Mouse (Mus musculus): Measurements from ENCODE around the gene Tspan18. TPM values are rescaled to one million over a fixed set of nuclear protein-coding genes. Genes with fewer than 3 reads are reported as not detected.

Tspan18 gene
- total and polyA plus RNA-seq, 3 experiments, result 9.4 to 21.3 (median 16.0) TPM

GRCm38 (mm10) chr2:93198846-93199245 lies 135.5 kb downstream of the Tspan18 start:
- no peak overlapping the region for H3K9ac ChIP-seq (ENCODE audit: low read depth, low read length)
- WGBS, result 16% methylated on average over 3 of the region's 3 CpGs
- no peaks in the 10 kb centered on the region for H3K27me3 ChIP-seq (ENCODE audit: control insufficient read depth, insufficient read depth, low read length)
- no peaks in the 10 kb centered on the region for H3K79me2 ChIP-seq (replicated peaks; ENCODE audit: control insufficient read depth, insufficient read depth, low read length)
- no peaks in the 10 kb centered on the region for H3K36me3 ChIP-seq (ENCODE audit: control insufficient read depth, insufficient read depth, low read length)
- H3K4me3 ChIP-seq, result no peak overlapping the region
- H3K4me1 ChIP-seq (ENCODE audit: control insufficient read depth, insufficient read depth, low read length), result peaks cover 13% of the 10 kb centered on the region
- intact Hi-C loops (cut with DNase I), result loop anchor here (1.0 to 10.0 kb wide), 6 partner anchors 56 to 294 kb away; no protein-coding TSS in a partner anchor
- peak; percentile 88 to 97 for DNase-seq
- TF ChIP-seq EP300 (IDR thresholded peaks at IDR 0.05; ENCODE audit: insufficient read depth, low read depth, low read length) (peak; percentile 85), CTCF (IDR thresholded peaks at IDR 0.05) (peak; percentile 80), POLR2A (IDR thresholded peaks at IDR 0.05; ENCODE audit: insufficient read depth, low read depth, low read length) (no peak)
- no peak overlapping the region for H3K27ac ChIP-seq

DNA sequence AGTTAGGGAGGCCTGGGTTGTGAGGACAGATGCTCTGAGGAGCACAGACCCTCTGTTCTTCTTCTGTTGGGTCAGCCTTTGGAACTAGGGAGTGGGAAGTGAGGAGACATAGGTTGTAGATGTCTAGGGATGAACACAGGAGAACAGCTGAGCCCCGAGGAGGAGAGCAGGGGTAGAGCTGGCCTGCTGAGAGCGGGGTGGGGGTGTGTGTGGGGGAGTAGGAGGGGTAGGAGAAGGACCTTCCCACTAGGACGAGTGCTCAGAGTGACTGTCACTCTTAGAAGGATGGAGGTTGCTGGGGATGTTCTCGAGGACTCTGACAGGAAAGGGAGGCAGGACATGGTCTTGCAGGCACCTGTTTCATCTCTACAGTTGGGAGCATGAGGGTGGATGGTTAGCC lies 140.5 kb downstream of the Tspan18 start:
- DNase-seq, result no peak
- Histone ChIP-seq H3K36me3 (ENCODE audit: control insufficient read depth, insufficient read depth, low read length) (no peaks in the 10 kb centered on the region), H3K79me2 (replicated peaks; ENCODE audit: control insufficient read depth, insufficient read depth, low read length) (peaks cover 4% of the 10 kb centered on the region), H3K9ac (ENCODE audit: low read depth, low read length) (no peak overlapping the region), H3K4me3 (no peak overlapping the region), H3K27me3 (ENCODE audit: control insufficient read depth, insufficient read depth, low read length) (no peaks in the 10 kb centered on the region), H3K4me1 (ENCODE audit: control insufficient read depth, insufficient read depth, low read length) (peaks cover 13% of the 10 kb centered on the region), H3K27ac (no peak overlapping the region)
- 63% methylated on average over 4 of the region's 4 CpGs for whole genome bisulfite sequencing
- no peak for TF ChIP-seq POLR2A (IDR thresholded peaks at IDR 0.05; ENCODE audit: insufficient read depth, low read depth, low read length)
- TF ChIP-seq CTCF (IDR thresholded peaks at IDR 0.05), result no peak
- TF ChIP-seq EP300 (IDR thresholded peaks at IDR 0.05; ENCODE audit: insufficient read depth, low read depth, low read length), result no peak
- intact Hi-C loops (cut with DNase I), result loop anchor here (10.0 kb wide), 1 partner anchor 209 kb away; no protein-coding TSS in a partner anchor

GRCm38 (mm10) chr2:93192671-93193080 lies 141.6 kb downstream of the Tspan18 start:
- WGBS, result 23% methylated on average over 6 of the region's 6 CpGs
- H3K4me3 ChIP-seq, result no peak overlapping the region

GRCm38 (mm10) chr2:93192182-93192560 lies 142.1 kb downstream of the Tspan18 start:
- no peaks in the 10 kb centered on the region for H3K27me3 ChIP-seq (ENCODE audit: control insufficient read depth, insufficient read depth, low read length)
- WGBS, result 40% methylated on average over 9 of the region's 9 CpGs
- H3K79me2 ChIP-seq (replicated peaks; ENCODE audit: control insufficient read depth, insufficient read depth, low read length), result peaks cover 4% of the 10 kb centered on the region
- intact Hi-C loops (cut with DNase I), result loop anchor here (10.0 kb wide), 1 partner anchor 207 kb away; no protein-coding TSS in a partner anchor
- peaks cover 13% of the 10 kb centered on the region for H3K4me1 ChIP-seq (ENCODE audit: control insufficient read depth, insufficient read depth, low read length)
- no peak overlapping the region for H3K9ac ChIP-seq (ENCODE audit: low read depth, low read length)
- H3K27ac ChIP-seq, result no peak overlapping the region
- peak in 1 of 2 experiments; percentile 26 for DNase-seq
- TF ChIP-seq CTCF (IDR thresholded peaks at IDR 0.05) (no peak), EP300 (IDR thresholded peaks at IDR 0.05; ENCODE audit: insufficient read depth, low read depth, low read length) (no peak)
- H3K4me3 ChIP-seq, result no peak overlapping the region
- H3K36me3 ChIP-seq (ENCODE audit: control insufficient read depth, insufficient read depth, low read length), result no peaks in the 10 kb centered on the region

More at GRCm38 (mm10) chr2:93192671-93193080, 141.6 kb downstream of the Tspan18 start:
- Histone ChIP-seq H3K79me2 (replicated peaks; ENCODE audit: control insufficient read depth, insufficient read depth, low read length) (peaks cover 4% of the 10 kb centered on the region), H3K4me1 (ENCODE audit: control insufficient read depth, insufficient read depth, low read length) (peaks cover 13% of the 10 kb centered on the region), H3K27ac (no peak overlapping the region), H3K9ac (ENCODE audit: low read depth, low read length) (0 out of 2 replicates have a peak overlapping the region, but pooled peaks have one; percentile 6), H3K27me3 (ENCODE audit: control insufficient read depth, insufficient read depth, low read length) (no peaks in the 10 kb centered on the region), H3K36me3 (ENCODE audit: control insufficient read depth, insufficient read depth, low read length) (no peaks in the 10 kb centered on the region)
- peak; percentile 28 to 64 for DNase-seq
- intact Hi-C loops (cut with DNase I), result loop anchor here (10.0 kb wide), 1 partner anchor 208 kb away; no protein-coding TSS in a partner anchor
- no peak for TF ChIP-seq POLR2A (IDR thresholded peaks at IDR 0.05; ENCODE audit: insufficient read depth, low read depth, low read length)
- no peak for TF ChIP-seq CTCF (IDR thresholded peaks at IDR 0.05)
- no peak for TF ChIP-seq EP300 (IDR thresholded peaks at IDR 0.05; ENCODE audit: insufficient read depth, low read depth, low read length)

- no peaks in the 10 kb centered on the region for H3K36me3 ChIP-seq (ENCODE audit: control insufficient read depth, insufficient read depth, low read length)
- H3K27me3 ChIP-seq (ENCODE audit: control insufficient read depth, insufficient read depth, low read length), result no peaks in the 10 kb centered on the region
- H3K9ac ChIP-seq (ENCODE audit: low read depth, low read length), result no peak overlapping the region
- DNase-seq, result peak in 1 of 2 experiments; percentile 17
- intact Hi-C loops (cut with DNase I), result loop anchor here (10.0 kb wide), 1 partner anchor 207 kb away; no protein-coding TSS in a partner anchor
- H3K79me2 ChIP-seq (replicated peaks; ENCODE audit: control insufficient read depth, insufficient read depth, low read length), result peaks cover 4% of the 10 kb centered on the region
- H3K4me1 ChIP-seq (ENCODE audit: control insufficient read depth, insufficient read depth, low read length), result peaks cover 13% of the 10 kb centered on the region
- H3K27ac ChIP-seq, result no peak overlapping the region
- WGBS, result 74% methylated on average over 14 of the region's 14 CpGs
- no peak for TF ChIP-seq POLR2A (IDR thresholded peaks at IDR 0.05; ENCODE audit: insufficient read depth, low read depth, low read length)
- TF ChIP-seq EP300 (IDR thresholded peaks at IDR 0.05; ENCODE audit: insufficient read depth, low read depth, low read length), result no peak
- no peak for TF ChIP-seq CTCF (IDR thresholded peaks at IDR 0.05)
- no peak overlapping the region for H3K4me3 ChIP-seq
Observed at GRCm38 (mm10) chr2:93191488-93192181, 142.7 kb downstream of the Tspan18 start.

Data from heart, adult 2 months (tissue).